Mouse (Mus musculus): ENCODE measurements around the gene Bst2. TPM values are rescaled to one million over a fixed set of nuclear protein-coding genes. Genes with fewer than 3 reads are reported as not detected.
A peak's percentile ranks its signal among the peaks of the same experiment; 100 is the strongest.

Gene Bst2
- polyA plus RNA-seq, 1 experiment, result 207 TPM

DNA sequence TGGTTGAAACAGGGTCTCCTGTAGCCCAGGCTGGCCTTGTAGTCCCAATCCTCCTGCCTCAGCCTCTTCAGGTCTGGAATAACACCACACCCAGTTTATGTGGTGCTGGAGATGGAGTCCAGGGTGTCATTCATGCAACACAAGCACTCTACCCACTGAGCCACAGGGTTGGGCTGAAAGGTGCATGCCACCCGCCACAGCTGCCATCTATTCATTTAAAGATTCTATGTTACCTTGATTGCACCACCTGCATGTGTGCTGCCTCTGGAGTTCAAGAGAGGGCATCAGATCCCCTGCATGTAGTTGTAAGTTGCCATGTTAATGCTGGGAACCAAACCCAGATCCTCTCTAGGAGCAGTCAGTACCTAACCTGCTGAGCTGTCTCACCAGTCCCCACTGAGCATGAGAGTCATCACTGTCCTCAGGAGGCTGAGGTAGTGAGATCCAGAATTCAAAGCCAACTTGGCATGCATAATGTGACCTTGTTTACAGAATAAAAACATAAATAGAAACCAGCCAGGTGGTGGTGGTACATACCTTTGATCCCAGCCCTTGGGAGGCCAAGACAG is 40.1 kb downstream of the Bst2 start:
- H3K27me3 ChIP-seq (ENCODE audit: control insufficient read depth, insufficient read depth, low read length, poor library complexity, severe bottlenecking), result no peaks in the 10 kb centered on the region
- no peaks in the 10 kb centered on the region for H3K9me3 ChIP-seq (replicated peaks; ENCODE audit: control insufficient read depth, insufficient read depth, low read length, poor library complexity, severe bottlenecking)
- peak overlapping the region; percentile 34; the same call in 1 of the 2 replicates for H3K27ac ChIP-seq (ENCODE audit: insufficient read depth, low read length)
- H3K4me3 ChIP-seq (ENCODE audit: low read depth, low read length), result no peak overlapping the region
- TF ChIP-seq POLR2A (IDR thresholded peaks at IDR 0.05; ENCODE audit: insufficient read depth, low read length) (no peak), EP300 (IDR thresholded peaks at IDR 0.05; ENCODE audit: insufficient read depth, low read depth, low read length) (no peak), CTCF (IDR thresholded peaks at IDR 0.05; ENCODE audit: low read depth, low read length) (no peak)
- peaks cover 8% of the 10 kb centered on the region for H3K4me1 ChIP-seq (ENCODE audit: control insufficient read depth, insufficient read depth, low read length)
- peaks cover 18% of the 10 kb centered on the region for H3K36me3 ChIP-seq (ENCODE audit: control insufficient read depth, insufficient read depth, low read length, poor library complexity, severe bottlenecking)
- H3K9ac ChIP-seq (ENCODE audit: low read depth, poor library complexity, severe bottlenecking), result no peak overlapping the region

GRCm38 (mm10) chr8:71496481-71496880 is 40.8 kb downstream of the Bst2 start:
- H3K9me3 ChIP-seq (replicated peaks; ENCODE audit: control insufficient read depth, insufficient read depth, low read length, poor library complexity, severe bottlenecking), result no peaks in the 10 kb centered on the region
- peaks cover 22% of the 10 kb centered on the region for H3K36me3 ChIP-seq (ENCODE audit: control insufficient read depth, insufficient read depth, low read length, poor library complexity, severe bottlenecking)
- H3K27me3 ChIP-seq (ENCODE audit: control insufficient read depth, insufficient read depth, low read length, poor library complexity, severe bottlenecking), result no peaks in the 10 kb centered on the region
- H3K9ac ChIP-seq (ENCODE audit: low read depth, poor library complexity, severe bottlenecking), result peak overlapping the region; percentile 15; the same call in 1 of the 2 replicates
- H3K4me1 ChIP-seq (ENCODE audit: control insufficient read depth, insufficient read depth, low read length), result peaks cover 8% of the 10 kb centered on the region
- H3K27ac ChIP-seq (ENCODE audit: insufficient read depth, low read length), result 0 out of 2 replicates have a peak overlapping the region, but pooled peaks have one; percentile 17
- no peak for TF ChIP-seq POLR2A (IDR thresholded peaks at IDR 0.05; ENCODE audit: insufficient read depth, low read length)
- no peak for TF ChIP-seq EP300 (IDR thresholded peaks at IDR 0.05; ENCODE audit: insufficient read depth, low read depth, low read length)
- peak; percentile 13 for TF ChIP-seq CTCF (IDR thresholded peaks at IDR 0.05; ENCODE audit: low read depth, low read length)
- no peak overlapping the region for H3K4me3 ChIP-seq (ENCODE audit: low read depth, low read length)

- Histone ChIP-seq H3K27ac (ENCODE audit: insufficient read depth, low read length) (peak overlapping the region; percentile 22), H3K4me1 (ENCODE audit: control insufficient read depth, insufficient read depth, low read length) (peaks cover 10% of the 10 kb centered on the region), H3K4me3 (ENCODE audit: low read depth, low read length) (no peak overlapping the region), H3K9ac (ENCODE audit: low read depth, poor library complexity, severe bottlenecking) (no peak overlapping the region), H3K36me3 (ENCODE audit: control insufficient read depth, insufficient read depth, low read length, poor library complexity, severe bottlenecking) (peaks cover 25% of the 10 kb centered on the region), H3K27me3 (ENCODE audit: control insufficient read depth, insufficient read depth, low read length, poor library complexity, severe bottlenecking) (no peaks in the 10 kb centered on the region), H3K9me3 (replicated peaks; ENCODE audit: control insufficient read depth, insufficient read depth, low read length, poor library complexity, severe bottlenecking) (no peaks in the 10 kb centered on the region)
- TF ChIP-seq CTCF (IDR thresholded peaks at IDR 0.05; ENCODE audit: low read depth, low read length) (no peak), POLR2A (IDR thresholded peaks at IDR 0.05; ENCODE audit: insufficient read depth, low read length) (no peak), EP300 (IDR thresholded peaks at IDR 0.05; ENCODE audit: insufficient read depth, low read depth, low read length) (no peak)
Observed at GRCm38 (mm10) chr8:71495811-71496210, 41.4 kb downstream of the Bst2 start.

- Histone ChIP-seq H3K27me3 (ENCODE audit: control insufficient read depth, insufficient read depth, low read length, poor library complexity, severe bottlenecking) (no peaks in the 10 kb centered on the region), H3K27ac (ENCODE audit: insufficient read depth, low read length) (no peak overlapping the region), H3K9ac (ENCODE audit: low read depth, poor library complexity, severe bottlenecking) (peak overlapping the region; percentile 19; the same call in 1 of the 2 replicates), H3K9me3 (replicated peaks; ENCODE audit: control insufficient read depth, insufficient read depth, low read length, poor library complexity, severe bottlenecking) (no peaks in the 10 kb centered on the region), H3K4me1 (ENCODE audit: control insufficient read depth, insufficient read depth, low read length) (peaks cover 10% of the 10 kb centered on the region), H3K4me3 (ENCODE audit: low read depth, low read length) (no peak overlapping the region), H3K36me3 (ENCODE audit: control insufficient read depth, insufficient read depth, low read length, poor library complexity, severe bottlenecking) (peaks cover 31% of the 10 kb centered on the region)
- peak; percentile 76 for TF ChIP-seq CTCF (IDR thresholded peaks at IDR 0.05; ENCODE audit: low read depth, low read length)
- TF ChIP-seq POLR2A (IDR thresholded peaks at IDR 0.05; ENCODE audit: insufficient read depth, low read length), result no peak
- peak; percentile 17; the same call in 1 of the 2 replicates for TF ChIP-seq EP300 (IDR thresholded peaks at IDR 0.05; ENCODE audit: insufficient read depth, low read depth, low read length)
Observed at GRCm38 (mm10) chr8:71495039-71495438, 42.2 kb downstream of the Bst2 start.

DNA sequence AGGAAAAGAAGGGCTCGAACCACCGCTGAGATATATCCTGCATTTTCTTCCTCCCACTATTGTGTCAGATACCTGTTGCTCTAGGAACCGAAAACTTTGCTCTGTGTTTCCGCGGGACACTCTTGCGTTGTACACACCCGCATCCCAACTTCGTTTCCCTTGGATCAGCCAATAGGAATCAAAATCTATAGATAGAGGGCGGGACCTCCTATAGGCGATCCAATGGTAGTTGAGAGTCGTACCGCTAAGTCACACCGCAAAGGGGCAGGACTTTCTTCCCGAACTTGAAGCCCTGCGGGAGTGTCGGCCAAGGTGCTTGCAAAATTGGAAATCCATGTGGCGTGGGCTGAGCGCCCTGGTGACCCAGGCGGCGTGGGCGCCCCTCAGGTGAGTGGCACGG is 48.8 kb downstream of the Bst2 start:
- peaks cover 22% of the 10 kb centered on the region for H3K36me3 ChIP-seq (ENCODE audit: control insufficient read depth, insufficient read depth, low read length, poor library complexity, severe bottlenecking)
- peak overlapping the region; percentile 85 for H3K27ac ChIP-seq (ENCODE audit: insufficient read depth, low read length)
- peak overlapping the region; percentile 91 for H3K9ac ChIP-seq (ENCODE audit: low read depth, poor library complexity, severe bottlenecking)
- TF ChIP-seq CTCF (IDR thresholded peaks at IDR 0.05; ENCODE audit: low read depth, low read length) (no peak), POLR2A (IDR thresholded peaks at IDR 0.05; ENCODE audit: insufficient read depth, low read length) (no peak)
- no peaks in the 10 kb centered on the region for H3K27me3 ChIP-seq (ENCODE audit: control insufficient read depth, insufficient read depth, low read length, poor library complexity, severe bottlenecking)
- peak overlapping the region; percentile 88 for H3K4me3 ChIP-seq (ENCODE audit: low read depth, low read length)
- peaks cover 2% of the 10 kb centered on the region for H3K4me1 ChIP-seq (ENCODE audit: control insufficient read depth, insufficient read depth, low read length)
- no peaks in the 10 kb centered on the region for H3K9me3 ChIP-seq (replicated peaks; ENCODE audit: control insufficient read depth, insufficient read depth, low read length, poor library complexity, severe bottlenecking)

- Histone ChIP-seq H3K27me3 (ENCODE audit: control insufficient read depth, insufficient read depth, low read length, poor library complexity, severe bottlenecking) (no peaks in the 10 kb centered on the region), H3K36me3 (ENCODE audit: control insufficient read depth, insufficient read depth, low read length, poor library complexity, severe bottlenecking) (peaks cover 21% of the 10 kb centered on the region), H3K4me3 (ENCODE audit: low read depth, low read length) (peak within 1 kb of the TSS; percentile 88), H3K4me1 (ENCODE audit: control insufficient read depth, insufficient read depth, low read length) (peaks cover 2% of the 10 kb centered on the region), H3K9me3 (replicated peaks; ENCODE audit: control insufficient read depth, insufficient read depth, low read length, poor library complexity, severe bottlenecking) (no peaks in the 10 kb centered on the region), H3K27ac (ENCODE audit: insufficient read depth, low read length) (peak within 1 kb of the TSS; percentile 85), H3K9ac (ENCODE audit: low read depth, poor library complexity, severe bottlenecking) (peak within 1 kb of the TSS; percentile 91)
- TF ChIP-seq CTCF (IDR thresholded peaks at IDR 0.05; ENCODE audit: low read depth, low read length) (no peak), EP300 (IDR thresholded peaks at IDR 0.05; ENCODE audit: insufficient read depth, low read depth, low read length) (no peak), POLR2A (IDR thresholded peaks at IDR 0.05; ENCODE audit: insufficient read depth, low read length) (no peak)
Observed at GRCm38 (mm10) chr8:71487691-71488445, 49.4 kb downstream of the Bst2 start, which contains the start of gene Gtpbp3. Gtpbp3 (plus strand) TSS chr8:71488103.
